8 mouse cellular contexts compared by ENCODE assay signal in the genomic region with DNA sequence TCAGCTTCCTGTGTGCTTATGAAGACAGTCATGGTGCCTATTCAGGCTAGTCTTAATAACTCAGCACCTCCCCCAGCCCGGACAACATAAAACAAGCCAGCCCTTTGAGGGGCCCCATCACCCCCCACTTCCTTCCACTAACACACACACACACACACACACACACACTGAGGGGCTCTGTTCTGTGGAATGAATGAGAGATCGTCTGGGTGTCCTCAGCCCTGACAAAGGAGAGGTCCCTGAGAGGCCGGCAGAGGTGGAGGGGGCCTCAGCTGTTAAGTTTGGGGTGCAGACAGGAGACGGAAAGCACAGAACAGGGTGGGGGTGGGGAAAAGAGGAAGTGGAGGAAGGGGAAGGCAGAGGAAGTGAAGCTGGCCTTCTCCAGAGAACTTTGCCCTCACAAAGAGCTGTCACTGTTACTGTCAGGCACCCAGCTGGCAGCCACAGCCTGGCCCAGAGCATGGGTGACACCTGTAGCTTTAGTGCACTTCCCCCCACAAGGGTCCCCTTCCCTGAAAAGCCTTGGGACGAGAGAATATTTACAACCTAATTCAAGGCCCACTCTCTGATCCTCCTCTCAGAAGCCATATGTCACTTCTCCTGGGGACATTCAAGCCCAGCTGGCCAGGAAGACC. TPM values are rescaled to one million over a fixed set of nuclear protein-coding genes. Genes with fewer than 3 reads are reported as not detected.
A peak's percentile ranks its signal among the peaks of the same experiment; 100 is the strongest.
DNase-seq lines count a peak whose midpoint lies in the region; ATAC-seq lines count a peak whose summit lies in the region.

No protein-coding gene starts in this region.

- H3K4me2 ChIP-seq in kidney, embryonic 16.5 days (replicated peaks; ENCODE audit: low read depth, low read length) = peak overlapping the region; percentile 28; the same call in 1 of the 2 replicates
- H3K4me2 ChIP-seq in stomach, embryonic 15.5 days = peak overlapping the region; percentile 76

- peak; percentile 62 for DNase-seq in spleen, adult 18-20 months
- no peak for DNase-seq in spleen, adult 12 weeks (ENCODE audit: low spot score)
- no peak for DNase-seq in cerebellum, postnatal 14 days
- DNase-seq in adrenal gland, postnatal 36 days = no peak

- H3K79me2 ChIP-seq in macrophage (ENCODE audit: inconsistent target) = peaks cover 49% of the 10 kb centered on the region

- H3K27ac ChIP-seq in kidney, embryonic 16.5 days (ENCODE audit: low read length) = peak overlapping the region; percentile 100
- peak overlapping the region; percentile 100 for H3K27ac ChIP-seq in macrophage
- H3K27ac ChIP-seq in stomach, embryonic 15.5 days = peak overlapping the region; percentile 100

- peaks cover 46% of the 10 kb centered on the region for H3K4me1 ChIP-seq in kidney, embryonic 16.5 days (ENCODE audit: insufficient read depth, low read length)
- peaks cover 46% of the 10 kb centered on the region for H3K4me1 ChIP-seq in stomach, embryonic 15.5 days

- H3K9ac ChIP-seq in kidney, embryonic 16.5 days (replicated peaks; ENCODE audit: low read length) = peak overlapping the region; percentile 23
- H3K9ac ChIP-seq in stomach, embryonic 15.5 days = no peak overlapping the region

- H3K36me3 ChIP-seq in kidney, embryonic 16.5 days (ENCODE audit: insufficient read depth, low read length) = peaks cover 15% of the 10 kb centered on the region
- peaks cover 13% of the 10 kb centered on the region for H3K36me3 ChIP-seq in macrophage (ENCODE audit: inconsistent target)
- peaks cover 11% of the 10 kb centered on the region for H3K36me3 ChIP-seq in stomach, embryonic 15.5 days

- 16% methylated on average over 5 of the region's 5 CpGs for WGBS in kidney, embryonic 16.5 days
- 0% methylated on average over 4 of the region's 5 CpGs for WGBS in macrophage (ENCODE audit: missing documents)
- WGBS in stomach, embryonic 15.5 days = 24% methylated on average over 5 of the region's 5 CpGs

- H3K9me3 ChIP-seq in kidney, embryonic 16.5 days (ENCODE audit: low read length) = no peaks in the 10 kb centered on the region
- no peaks in the 10 kb centered on the region for H3K9me3 ChIP-seq in stomach, embryonic 15.5 days

- ATAC-seq in granulocyte monocyte progenitor cell, adult 5-6 weeks (replicated peaks; ENCODE audit: poor library complexity, severe bottlenecking) = peak; percentile 40
- no peak for ATAC-seq in kidney, embryonic 16.5 days (ENCODE audit: low FRiP score, low TSS enrichment)
- no peak for ATAC-seq in stomach, embryonic 15.5 days (ENCODE audit: insufficient read depth, low FRiP score, low read depth)

- no peak overlapping the region for H3K4me3 ChIP-seq in kidney, embryonic 16.5 days (ENCODE audit: low read length)
- peak overlapping the region; percentile 63 for H3K4me3 ChIP-seq in macrophage (ENCODE audit: inconsistent target)
- H3K4me3 ChIP-seq in stomach, embryonic 15.5 days (replicated peaks) = peak overlapping the region; percentile 1; the same call in 1 of the 2 replicates

- no peaks in the 10 kb centered on the region for H3K27me3 ChIP-seq in kidney, embryonic 16.5 days (ENCODE audit: insufficient read depth, low read length)
- no peaks in the 10 kb centered on the region for H3K27me3 ChIP-seq in stomach, embryonic 15.5 days (replicated peaks)

RNA-seq across cellular contexts. Expression of a gene that starts 2.5 kb away (rescaled TPM):
- 2,571 and 3,677 TPM in 2 replicates for total RNA-seq in granulocyte monocyte progenitor cell, adult 5-6 weeks (2014; fragmentation: Nextera tagmentation)
- 2,475 and 4,369 TPM in 2 replicates for total RNA-seq in granulocyte monocyte progenitor cell, adult 5-6 weeks (2017)
- 12,646 and 13,929 TPM in 2 replicates for polyA plus RNA-seq in kidney, embryonic 16.5 days (2015; fragmentation: Nextera tagmentation; extraction: Ambion mirVana)
- 1,000 to 10,000 TPM in 20 of 26 experiments, 100 to 1,000 TPM in 6; 611 to 2,451 (median 1,466) TPM for total RNA-seq in macrophage (2018; cell fraction: chromatin; rRNA removed)
- total RNA-seq in macrophage (2018; cell fraction: cytosol; rRNA removed) = over 10,000 TPM in 12 of 26 experiments, 1,000 to 10,000 TPM in 14; 5,675 to 13,626 (median 9,300) TPM
- total RNA-seq in macrophage (2018; cell fraction: nucleus; rRNA removed) = over 10,000 TPM in 1 of 26 experiments, 1,000 to 10,000 TPM in 25; 1,921 to 11,492 (median 4,963) TPM
- polyA plus RNA-seq in macrophage (2018) = 4,180 to 7,540 TPM (median 4,195 TPM) in 3 replicates
- polyA plus RNA-seq in stomach, embryonic 15.5 days (2015; fragmentation: Nextera tagmentation; extraction: Ambion mirVana) = 14,327 and 14,357 TPM in 2 replicates
- 1,000 to 10,000 TPM; 3,336 to 3,351 TPM for total RNA-seq in adrenal gland, postnatal 36 days (2021)

RNA-seq across cellular contexts. Expression of a gene that starts 13.8 kb away (rescaled TPM):
- 4.0 and 4.1 TPM in 2 replicates for total RNA-seq in granulocyte monocyte progenitor cell, adult 5-6 weeks (2014; fragmentation: Nextera tagmentation)
- total RNA-seq in granulocyte monocyte progenitor cell, adult 5-6 weeks (2017) = 1.7 and 2.4 TPM in 2 replicates
- polyA plus RNA-seq in kidney, embryonic 16.5 days (2015; fragmentation: Nextera tagmentation; extraction: Ambion mirVana) = 14.0 and 17.2 TPM in 2 replicates
- 10 to 100 TPM in 24 of 26 experiments, 1 to 10 TPM in 2; 9.3 to 53.0 (median 32.1) TPM for total RNA-seq in macrophage (2018; cell fraction: chromatin; rRNA removed)
- 1 to 10 TPM; 2.2 to 8.0 (median 5.6) TPM for total RNA-seq in macrophage (2018; cell fraction: cytosol; rRNA removed)
- total RNA-seq in macrophage (2018; cell fraction: nucleus; rRNA removed) = 10 to 100 TPM in 20 of 26 experiments, 1 to 10 TPM in 6; 4.3 to 34.8 (median 15.7) TPM
- 2.5 to 5.4 TPM (median 3.5 TPM) in 3 replicates for polyA plus RNA-seq in macrophage (2018)
- polyA plus RNA-seq in stomach, embryonic 15.5 days (2015; fragmentation: Nextera tagmentation; extraction: Ambion mirVana) = 12.3 and 12.6 TPM in 2 replicates
- 10 to 100 TPM; 10.8 to 13.9 TPM for total RNA-seq in adrenal gland, postnatal 36 days (2021)

RNA-seq across cellular contexts. Expression of a gene that starts 51.1 kb away (rescaled TPM):
- not detected in 2 replicates for total RNA-seq in granulocyte monocyte progenitor cell, adult 5-6 weeks (2014; fragmentation: Nextera tagmentation)
- total RNA-seq in granulocyte monocyte progenitor cell, adult 5-6 weeks (2017) = not detected in 2 replicates
- polyA plus RNA-seq in kidney, embryonic 16.5 days (2015; fragmentation: Nextera tagmentation; extraction: Ambion mirVana) = 302 and 349 TPM in 2 replicates
- total RNA-seq in macrophage (2018; cell fraction: chromatin; rRNA removed) = 10 to 100 TPM in 2 of 26 experiments, 1 to 10 TPM in 12, under 1 TPM in 7, not detected in 5; 0.31 to 17.6 (median 1.7) TPM
- 10 to 100 TPM in 3 of 26 experiments, 1 to 10 TPM in 23; 1.1 to 31.7 (median 6.6) TPM for total RNA-seq in macrophage (2018; cell fraction: cytosol; rRNA removed)
- total RNA-seq in macrophage (2018; cell fraction: nucleus; rRNA removed) = 10 to 100 TPM in 5 of 26 experiments, 1 to 10 TPM in 16, under 1 TPM in 5; 0.25 to 20.1 (median 3.4) TPM
- polyA plus RNA-seq in macrophage (2018) = 0.81 to 1.8 TPM (median 0.94 TPM) in 3 replicates
- polyA plus RNA-seq in stomach, embryonic 15.5 days (2015; fragmentation: Nextera tagmentation; extraction: Ambion mirVana) = 181 and 185 TPM in 2 replicates
- 10 to 100 TPM; 33.6 to 42.0 TPM for total RNA-seq in adrenal gland, postnatal 36 days (2021)

Comparison
In these comparisons a context has a peak if more than half of its experiments do, and no peak if none do; other contexts are left out.
1. DNase-seq: peak in spleen, adult 18-20 months (2 of 2); none in spleen, adult 12 weeks (single experiment), cerebellum, postnatal 14 days (0 of 2) and adrenal gland, postnatal 36 days (0 of 2).
2. RNA of a gene that starts 51.1 kb away (polyA plus RNA-seq): 302 to 349 TPM in kidney, embryonic 16.5 days and 181 to 185 TPM in stomach, embryonic 15.5 days; 0.81 to 1.8 TPM in macrophage; every median in the first group is over 10 times any median in the second.
3. Peak in every context shown above with its lines, with median percentiles within 50 percentile points of each other: H3K27ac ChIP-seq.